In genomic region chr17:85610393-85611115, GRCm38 (mm10) we compare ENCODE assay signal across 24 mouse cellular contexts. TPM values are rescaled to one million over a fixed set of nuclear protein-coding genes. Genes with fewer than 3 reads are reported as not detected.
DNase-seq lines count a peak whose midpoint lies in the region; ATAC-seq and TF ChIP-seq lines count a peak whose summit lies in the region.
"Had no signal": no experiment of that assay in that cellular context is flagged by ENCODE, and none has a peak within 500 bp of the region (broad histone marks: within the 10 kb centered on the region; RNA-seq: fewer than 3 reads in every experiment).

No protein-coding gene starts in this region.

- no peak overlapping the region; the same call in 1 of the 2 replicates for H3K9ac ChIP-seq in midbrain, embryonic 14.5 days (replicated peaks; ENCODE audit: low read length)
- H3K9ac ChIP-seq: embryonic facial prominence, embryonic 15.5 days; heart, embryonic 13.5 days; neural tube, embryonic 13.5 days had no signal

- H3K4me3 ChIP-seq in midbrain, embryonic 14.5 days (replicated peaks; ENCODE audit: low read depth, low read length), result no peak overlapping the region
- no peak overlapping the region for H3K4me3 ChIP-seq in lung, adult 2 months (replicated peaks; ENCODE audit: extremely low read depth, low read depth, low read length)
- H3K4me3 ChIP-seq: embryonic facial prominence, embryonic 15.5 days; heart, embryonic 13.5 days; megakaryocyte, embryonic 14.5 days; neural tube, embryonic 13.5 days had no signal

- WGBS in midbrain, embryonic 14.5 days, result 5% methylated on average over 11 of the region's 11 CpGs
- WGBS in lung, adult 2 months, result 6% methylated on average over 11 of the region's 11 CpGs

- ATAC-seq in common myeloid progenitor, adult 5-6 weeks (replicated peaks; ENCODE audit: low read depth, poor library complexity, severe bottlenecking), result peak; percentile 13; the same call in 1 of the 2 replicates
- no peak for ATAC-seq in midbrain, embryonic 14.5 days (ENCODE audit: low FRiP score, low TSS enrichment)

- 0 out of 2 replicates have a peak, but pooled peaks cover 3% of the 10 kb centered on the region for H3K4me1 ChIP-seq in midbrain, embryonic 14.5 days (ENCODE audit: control insufficient read depth, insufficient read depth, low read length)
- no peaks in the 10 kb centered on the region for H3K4me1 ChIP-seq in lung, adult 2 months (ENCODE audit: control insufficient read depth, insufficient read depth, low read length)
- H3K4me1 ChIP-seq: megakaryocyte, embryonic 14.5 days had no signal

- H3K27ac ChIP-seq in midbrain, embryonic 14.5 days (replicated peaks; ENCODE audit: low read depth, low read length), result peak overlapping the region; percentile 15; the same call in 1 of the 2 replicates
- H3K27ac ChIP-seq: embryonic facial prominence, embryonic 15.5 days; heart, embryonic 13.5 days; neural tube, embryonic 13.5 days had no signal

- TF ChIP-seq CTCF in lung, adult 2 months (IDR thresholded peaks at IDR 0.05; ENCODE audit: insufficient read depth, low read length), result no peak

- H3K9me3 ChIP-seq in midbrain, embryonic 14.5 days (ENCODE audit: control insufficient read depth, low read length), result no peaks in the 10 kb centered on the region
- H3K9me3 ChIP-seq: embryonic facial prominence, embryonic 15.5 days; heart, embryonic 13.5 days; megakaryocyte, embryonic 14.5 days; neural tube, embryonic 13.5 days had no signal

- no peak for TF ChIP-seq POLR2A in lung, adult 2 months (IDR thresholded peaks at IDR 0.05; ENCODE audit: borderline replicate concordance, extremely low read depth, low read depth, low read length)

- peak overlapping the region; percentile 41 for H3K4me2 ChIP-seq in midbrain, embryonic 14.5 days (ENCODE audit: low read length)
- H3K4me2 ChIP-seq: embryonic facial prominence, embryonic 15.5 days; heart, embryonic 13.5 days; neural tube, embryonic 13.5 days had no signal

- peak; percentile 67 for DNase-seq in heart, adult 11 months
- DNase-seq in heart, adult 8-10 months (ENCODE audit: low spot score), result no peak
- peak; percentile 61 for DNase-seq in ES-CJ7 (ENCODE audit: low read depth, low spot score)
- no peak for DNase-seq in midbrain, embryonic 14.5 days
- no peak for DNase-seq in lung, adult 2 months
- DNase-seq in urinary bladder, postnatal 10 days (ENCODE audit: low spot score), result no peak
- DNase-seq: cerebellum, adult 2 months; cerebellum, postnatal 36 days; kidney, adult 2 months; kidney, postnatal 10 days; liver; lung, postnatal 10 days; spleen, adult 18-20 months; thymus, postnatal 25 days had no signal

- no peaks in the 10 kb centered on the region for H3K36me3 ChIP-seq in midbrain, embryonic 14.5 days (ENCODE audit: control insufficient read depth, insufficient read depth, low read length)
- H3K36me3 ChIP-seq: embryonic facial prominence, embryonic 15.5 days; heart, embryonic 13.5 days; neural tube, embryonic 13.5 days had no signal

- H3K27me3 ChIP-seq in midbrain, embryonic 14.5 days (ENCODE audit: control insufficient read depth, insufficient read depth, low read length), result peaks cover 91% of the 10 kb centered on the region

RNA-seq across cellular contexts. Expression of gene Six3, which starts 2.9 kb away (rescaled TPM):
- not detected for total RNA-seq in heart, adult 8-10 months (2022)
- total RNA-seq in common myeloid progenitor, adult 5-6 weeks (2017), result not detected in 2 replicates
- polyA plus RNA-seq in midbrain, embryonic 14.5 days (2014; fragmentation: Nextera tagmentation; extraction: Ambion mirVana), result 19.9 and 20.2 TPM in 2 replicates
- not detected in 2 replicates for polyA plus RNA-seq in lung, adult 2 months (2012; rRNA removed)
- total RNA-seq: adrenal gland, postnatal 4 days; ES-E14; gastrocnemius, postnatal 4 days; heart, postnatal 25 days had no signal
- polyA plus RNA-seq: heart, embryonic 13.5 days; kidney, adult 2 months; liver, embryonic 16.5 days; neural tube, embryonic 13.5 days had no signal

Comparison
In these comparisons a context has a peak if more than half of its experiments do, and no peak if none do; other contexts are left out.
1. DNase-seq: peak in heart, adult 11 months (single experiment) and ES-CJ7 (single experiment); none in heart, adult 8-10 months (single experiment), midbrain, embryonic 14.5 days (single experiment), lung, adult 2 months (single experiment) and urinary bladder, postnatal 10 days (single experiment).